Mouse (Mus musculus) CH12.LX (cell line): ENCODE measurements around the gene Evi5l.

Experiments used
- POLR2A ChIP-seq: IDR thresholded peaks from 2 replicates; pipeline ENCODE4 v1.6.1; 2011; ENCODE audit warnings: low read depth, mild to moderate bottlenecking, improper control_type of control experiment, low read length
- TCF12 ChIP-seq: IDR thresholded peaks from 2 replicates; pipeline ENCODE4 v1.6.1; 2014; ENCODE audit warnings: low read depth, mild to moderate bottlenecking, inconsistent platforms, low read length, improper control_type of control experiment

- TF ChIP-seq POLR2A (peak; percentile 56), TCF12 (0 out of 2 replicates have a peak, but pooled peaks have one; percentile 38)
Observed at GRCm38 (mm10) chr8:4165852-4166751, at the start of gene Evi5l.
